Mouse (Mus musculus) frontal cortex, postnatal 10 days (tissue): ENCODE measurements around the gene Ccnjl.

Source experiments
- DNase-seq, 2 experiments: peaks; one replicate each; pipeline ENCODE4 v3.0.0; 2022; ENCODE audit warnings: low spot score in 2 of 2, mixed read lengths in 1 of 2

Ccnjl gene

GRCm38 (mm10) chr11:43624341-43624740 is 95.8 kb downstream of the Ccnjl start:
- DNase-seq: no peak

- DNase-seq: peak in 1 of 2 experiments; percentile 41
These were observed 97.8 kb downstream of the Ccnjl start for GRCm38 (mm10) chr11:43626300-43626926.

GRCm38 (mm10) chr11:43626927-43627645 is 98.5 kb downstream of the Ccnjl start:
- no peak for DNase-seq

GRCm38 (mm10) chr11:43631645-43632044 is 103.1 kb downstream of the Ccnjl start:
- DNase-seq: no peak

- no peak for DNase-seq
These were observed 104.0 kb downstream of the Ccnjl start for GRCm38 (mm10) chr11:43632566-43632965.

GRCm38 (mm10) chr11:43633165-43633564 is 104.6 kb downstream of the Ccnjl start:
- DNase-seq: no peak

- DNase-seq: peak; percentile 63 to 66
These were observed 105.2 kb downstream of the Ccnjl start for GRCm38 (mm10) chr11:43633658-43634401.
